In genomic region chr13:16762326-16762725, GRCm38 (mm10) we compare ENCODE assay signal across 14 mouse cellular contexts.
DNase-seq lines count a peak whose midpoint lies in the region; ATAC-seq and TF ChIP-seq lines count a peak whose summit lies in the region.
"Had no signal": no experiment of that assay in that cellular context is flagged by ENCODE, and none has a peak within 500 bp of the region (broad histone marks: within the 10 kb centered on the region; RNA-seq: fewer than 3 reads in every experiment).

No protein-coding gene starts in this region.

- intact Hi-C loops in gastrocnemius, postnatal 36 days (cut with DNase I): no loop called here

- 66% methylated on average over 8 of the region's 8 CpGs for WGBS in midbrain, embryonic 11.5 days
- 52% methylated on average over 8 of the region's 8 CpGs for WGBS in midbrain, postnatal 0 days
- WGBS in forebrain, embryonic 13.5 days: 24% methylated on average over 8 of the region's 8 CpGs
- 45% methylated on average over 8 of the region's 8 CpGs for WGBS in hindbrain, embryonic 15.5 days
- WGBS in neural tube, embryonic 15.5 days: 36% methylated on average over 8 of the region's 8 CpGs

- TF ChIP-seq CTCF in midbrain, postnatal 0 days (IDR thresholded peaks at IDR 0.05): no peak

- H3K9me3 ChIP-seq in midbrain, embryonic 11.5 days (ENCODE audit: control insufficient read depth, low read length): no peaks in the 10 kb centered on the region
- no peaks in the 10 kb centered on the region for H3K9me3 ChIP-seq in midbrain, postnatal 0 days (ENCODE audit: low read length)
- no peaks in the 10 kb centered on the region for H3K9me3 ChIP-seq in forebrain, embryonic 13.5 days (replicated peaks)
- H3K9me3 ChIP-seq in hindbrain, embryonic 15.5 days: no peaks in the 10 kb centered on the region
- no peaks in the 10 kb centered on the region for H3K9me3 ChIP-seq in neural tube, embryonic 15.5 days (replicated peaks)
- H3K9me3 ChIP-seq: G1E; lung, embryonic 15.5 days had no signal

- H3K4me3 ChIP-seq in midbrain, embryonic 11.5 days (ENCODE audit: low read depth, low read length): no peak overlapping the region
- H3K4me3 ChIP-seq in midbrain, postnatal 0 days (ENCODE audit: low read depth, low read length): no peak overlapping the region
- no peak overlapping the region for H3K4me3 ChIP-seq in forebrain, embryonic 13.5 days
- no peak overlapping the region for H3K4me3 ChIP-seq in hindbrain, embryonic 15.5 days
- H3K4me3 ChIP-seq in neural tube, embryonic 15.5 days (replicated peaks): no peak overlapping the region
- H3K4me3 ChIP-seq: lung, embryonic 15.5 days had no signal

- no peak overlapping the region for H3K27ac ChIP-seq in midbrain, embryonic 11.5 days (ENCODE audit: low read depth, low read length)
- H3K27ac ChIP-seq in midbrain, postnatal 0 days (ENCODE audit: low read depth, low read length): no peak overlapping the region
- H3K27ac ChIP-seq in forebrain, embryonic 13.5 days: peak overlapping the region; percentile 41
- H3K27ac ChIP-seq in hindbrain, embryonic 15.5 days (replicated peaks): no peak overlapping the region
- peak overlapping the region; percentile 45 for H3K27ac ChIP-seq in neural tube, embryonic 15.5 days (replicated peaks)
- H3K27ac ChIP-seq: lung, embryonic 15.5 days had no signal

- no peak overlapping the region for H3K9ac ChIP-seq in midbrain, embryonic 11.5 days (ENCODE audit: low read length)
- H3K9ac ChIP-seq in midbrain, postnatal 0 days (replicated peaks; ENCODE audit: low read length, poor library complexity, severe bottlenecking): no peak overlapping the region
- no peak overlapping the region for H3K9ac ChIP-seq in forebrain, embryonic 13.5 days
- H3K9ac ChIP-seq in hindbrain, embryonic 15.5 days: no peak overlapping the region
- no peak overlapping the region for H3K9ac ChIP-seq in neural tube, embryonic 15.5 days (replicated peaks)
- H3K9ac ChIP-seq: lung, embryonic 15.5 days had no signal

- H3K4me2 ChIP-seq in midbrain, embryonic 11.5 days: no peak overlapping the region
- no peak overlapping the region for H3K4me2 ChIP-seq in midbrain, postnatal 0 days (ENCODE audit: low read depth, low read length, poor library complexity, severe bottlenecking)
- H3K4me2 ChIP-seq in forebrain, embryonic 13.5 days: peak overlapping the region; percentile 30; the same call in 1 of the 2 replicates
- no peak overlapping the region for H3K4me2 ChIP-seq in hindbrain, embryonic 15.5 days
- no peak overlapping the region for H3K4me2 ChIP-seq in neural tube, embryonic 15.5 days
- H3K4me2 ChIP-seq: lung, embryonic 15.5 days had no signal

- no peaks in the 10 kb centered on the region for H3K4me1 ChIP-seq in midbrain, embryonic 11.5 days (ENCODE audit: control insufficient read depth, insufficient read depth, low read length)
- no peaks in the 10 kb centered on the region; the same call in 1 of the 2 replicates for H3K4me1 ChIP-seq in midbrain, postnatal 0 days (ENCODE audit: insufficient read depth, low read length)
- H3K4me1 ChIP-seq in forebrain, embryonic 13.5 days: peaks cover 17% of the 10 kb centered on the region
- peaks cover 10% of the 10 kb centered on the region for H3K4me1 ChIP-seq in hindbrain, embryonic 15.5 days (replicated peaks)
- peaks cover 10% of the 10 kb centered on the region for H3K4me1 ChIP-seq in neural tube, embryonic 15.5 days
- H3K4me1 ChIP-seq: lung, embryonic 15.5 days had no signal

- H3K36me3 ChIP-seq in midbrain, embryonic 11.5 days (ENCODE audit: control insufficient read depth, insufficient read depth, low read length): no peaks in the 10 kb centered on the region
- no peaks in the 10 kb centered on the region for H3K36me3 ChIP-seq in midbrain, postnatal 0 days (ENCODE audit: insufficient read depth, low read length)
- H3K36me3 ChIP-seq in forebrain, embryonic 13.5 days (ENCODE audit: poor library complexity, severe bottlenecking): no peaks in the 10 kb centered on the region
- H3K36me3 ChIP-seq in hindbrain, embryonic 15.5 days: no peaks in the 10 kb centered on the region
- no peaks in the 10 kb centered on the region for H3K36me3 ChIP-seq in neural tube, embryonic 15.5 days
- H3K36me3 ChIP-seq: G1E; lung, embryonic 15.5 days had no signal

- H3K27me3 ChIP-seq in midbrain, embryonic 11.5 days (ENCODE audit: control insufficient read depth, insufficient read depth, low read length): no peaks in the 10 kb centered on the region
- H3K27me3 ChIP-seq in midbrain, postnatal 0 days (ENCODE audit: insufficient read depth, low read length): no peaks in the 10 kb centered on the region
- H3K27me3 ChIP-seq in forebrain, embryonic 13.5 days: no peaks in the 10 kb centered on the region
- H3K27me3 ChIP-seq in hindbrain, embryonic 15.5 days: no peaks in the 10 kb centered on the region
- H3K27me3 ChIP-seq in neural tube, embryonic 15.5 days (replicated peaks): no peaks in the 10 kb centered on the region
- H3K27me3 ChIP-seq: lung, embryonic 15.5 days had no signal

- no peak for DNase-seq in midbrain, embryonic 11.5 days (ENCODE audit: low spot score, missing footprints)
- no peak for DNase-seq in midbrain, postnatal 0 days (ENCODE audit: low spot score)
- DNase-seq in gastrocnemius, postnatal 4 days (ENCODE audit: low spot score in 2 of 2): no peak
- no peak for DNase-seq in gastrocnemius, postnatal 36 days
- DNase-seq: adrenal gland, postnatal 10 days; cerebellum, postnatal 14 days; kidney, adult 8-10 months; liver had no signal

- ATAC-seq in midbrain, embryonic 11.5 days (ENCODE audit: low FRiP score): peak; percentile 62
- ATAC-seq in midbrain, postnatal 0 days (ENCODE audit: low FRiP score): no peak
- ATAC-seq in forebrain, embryonic 13.5 days: peak; percentile 54
- ATAC-seq in hindbrain, embryonic 15.5 days (ENCODE audit: low FRiP score, low read depth): peak; percentile 73
- peak; percentile 65 for ATAC-seq in neural tube, embryonic 15.5 days (ENCODE audit: low FRiP score)
- no peak for ATAC-seq in monocyte, adult 5-6 weeks (replicated peaks; ENCODE audit: insufficient number of reproducible peaks, low FRiP score, low TSS enrichment, poor library complexity, severe bottlenecking)

Comparison
In these comparisons a context has a peak if more than half of its experiments do, and no peak if none do; other contexts are left out.
1. ATAC-seq: peak in midbrain, embryonic 11.5 days (single experiment), forebrain, embryonic 13.5 days (single experiment), hindbrain, embryonic 15.5 days (single experiment) and neural tube, embryonic 15.5 days (single experiment); none in midbrain, postnatal 0 days (single experiment) and monocyte, adult 5-6 weeks (single experiment).
2. H3K27ac ChIP-seq: peak in forebrain, embryonic 13.5 days (single experiment) and neural tube, embryonic 15.5 days (single experiment); none in midbrain, embryonic 11.5 days (single experiment), midbrain, postnatal 0 days (single experiment) and hindbrain, embryonic 15.5 days (single experiment).